Mouse (Mus musculus): Measurements from ENCODE around the gene Zfp27.
"Not testable (repeated sequence)": the region's sequence is repeated elsewhere in the genome, so short reads cannot be mapped to it uniquely, and the experiment has no call there.

Gene Zfp27

GRCm38 (mm10) chr7:29880916-29881315, 25.5 kb downstream of the Zfp27 start:
- peak; percentile 17 for DNase-seq

DNA sequence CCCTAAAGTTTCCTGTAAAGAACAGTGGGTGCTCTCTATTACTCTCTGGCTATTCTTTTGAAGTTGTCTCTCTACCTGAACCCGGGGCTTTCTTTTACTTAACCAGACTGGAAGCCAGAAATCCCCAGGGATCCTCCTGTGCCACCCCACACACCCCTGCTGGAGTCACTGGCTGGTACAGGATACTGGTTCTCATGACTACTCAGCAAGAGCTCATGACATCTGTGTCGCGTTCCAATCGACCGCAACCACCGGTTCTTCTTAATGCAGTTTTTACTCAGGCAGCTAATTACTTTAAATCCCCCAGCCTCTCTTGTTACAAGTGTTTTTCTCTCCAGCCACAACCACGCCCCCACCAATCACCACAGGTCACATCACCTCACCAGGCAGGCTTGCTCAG, 26.3 kb downstream of the Zfp27 start:
- no peak for DNase-seq

- not testable (repeated sequence) for DNase-seq
These were observed 28.8 kb downstream of the Zfp27 start for GRCm38 (mm10) chr7:29877561-29877960.

- no peak for DNase-seq
These were observed 32.1 kb downstream of the Zfp27 start for GRCm38 (mm10) chr7:29874256-29874655.

DNA sequence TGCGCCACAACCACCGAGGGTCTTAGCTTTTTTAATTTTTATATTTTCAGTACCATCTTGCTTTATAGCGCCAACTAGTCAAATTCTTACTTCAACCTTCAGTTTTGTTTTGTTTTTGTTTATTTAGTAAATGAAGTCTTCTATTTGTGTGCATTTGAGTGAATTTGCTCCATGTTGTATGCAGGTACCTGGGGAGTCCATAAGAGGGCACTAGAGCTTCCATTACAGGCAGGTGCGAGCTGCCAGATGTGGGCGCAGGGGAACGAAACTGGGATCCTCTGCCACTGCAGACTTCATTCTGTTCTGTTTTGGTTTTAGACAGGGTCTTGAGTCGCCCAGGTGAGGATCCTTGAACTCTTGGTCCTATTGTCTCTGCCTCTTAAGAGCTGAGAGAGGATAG, 44.7 kb downstream of the Zfp27 start:
- DNase-seq, result no peak

GRCm38 (mm10) chr7:29859532-29860517, 46.5 kb downstream of the Zfp27 start, which contains the start of gene Zfp420:
Gene Zfp420, plus strand, starts transcription at chr7:29859979.
- peak; percentile 90 for DNase-seq

- DNase-seq, result peak; percentile 85
These were observed 53.0 kb downstream of the Zfp27 start, which contains the start of gene Zfp940 for GRCm38 (mm10) chr7:29853219-29853842. Gene Zfp940, minus strand, starts transcription at chr7:29853669.

- no peak for DNase-seq
These were observed 53.5 kb downstream of the Zfp27 start for GRCm38 (mm10) chr7:29852831-29853218.

DNA sequence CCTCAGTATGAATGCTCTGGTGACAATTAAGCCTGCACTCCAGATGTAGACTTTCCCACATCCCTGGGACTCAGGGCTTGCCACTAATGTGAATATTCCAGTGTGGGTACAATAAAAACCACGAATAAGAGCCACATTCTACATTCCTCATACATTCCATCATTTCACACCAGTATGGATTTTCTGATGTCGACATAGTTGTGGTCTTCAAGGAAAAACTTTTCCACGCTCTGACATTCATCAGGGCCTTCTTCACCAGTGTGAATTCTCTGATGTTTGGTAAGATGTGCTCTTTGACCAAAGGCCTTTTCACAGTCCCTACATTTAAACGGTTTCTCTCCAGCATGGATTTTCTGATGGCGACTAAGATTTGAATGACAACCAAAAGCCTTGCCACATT, 61.8 kb downstream of the Zfp27 start:
- no peak for DNase-seq
